Mouse (Mus musculus) ovary, postnatal 36 days (tissue): ENCODE measurements around the gene Olfr477.
"Not testable (repeated sequence)": the region's sequence is repeated elsewhere in the genome, so short reads cannot be mapped to it uniquely, and the experiment has no call there.

ENCODE experiments used
- DNase-seq: peaks from one replicate; pipeline ENCODE4 v3.0.0; 2022; ENCODE audit warnings: low spot score, mixed read lengths

Gene Olfr477

DNA sequence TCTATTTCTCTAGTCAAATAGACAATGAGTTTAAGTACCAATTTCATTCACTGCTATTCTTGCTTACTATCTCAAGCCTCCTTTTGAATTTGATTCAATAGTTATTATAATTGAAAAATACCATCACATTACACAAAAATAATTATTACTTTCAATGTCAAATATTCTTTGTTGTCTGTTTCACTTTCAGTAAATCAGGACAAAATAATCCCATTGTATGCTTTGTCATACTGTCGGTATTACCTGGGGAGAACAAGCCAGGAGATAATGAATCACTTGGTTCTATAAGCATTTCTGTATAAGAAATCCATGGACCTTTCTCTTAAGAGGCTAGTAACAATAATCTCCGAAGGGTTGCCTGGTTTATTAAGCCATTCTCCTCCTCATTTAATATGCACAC lies at the start of gene Olfr477:
Olfr477 (plus strand) TSS at position 301 of the 400 bp plus-strand sequence.
- DNase-seq = no peak

- not testable (repeated sequence) for DNase-seq
Observed at GRCm38 (mm10) chr7:107952539-107952938, 34.0 kb upstream of the Olfr477 start.

- no peak for DNase-seq
Observed at GRCm38 (mm10) chr7:107954343-107954742, 32.1 kb upstream of the Olfr477 start, which contains the start of gene Olfr474. TSS of gene Olfr474 (plus strand) at chr7:107954643.

DNA sequence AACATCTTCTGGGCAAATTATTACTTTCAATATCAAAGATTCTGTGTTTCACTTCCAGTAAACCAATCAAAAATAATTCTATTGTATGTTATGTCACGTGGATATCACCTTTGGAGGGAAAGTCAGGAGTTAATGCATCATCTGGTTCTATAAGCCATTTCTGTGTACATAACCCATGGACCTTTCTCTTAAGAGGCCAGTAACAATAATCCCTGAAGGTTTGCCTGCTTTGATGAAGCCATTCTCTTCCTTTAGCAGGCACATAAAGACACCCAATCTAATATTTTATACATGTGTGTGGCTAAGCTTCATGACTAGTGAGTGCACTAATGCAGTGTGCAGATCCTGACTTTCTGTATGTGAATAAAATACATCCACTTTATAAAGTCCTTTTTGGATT lies 22.0 kb upstream of the Olfr477 start, which contains the start of gene Olfr476:
Olfr476 (plus strand) TSS at position 301 of the 400 bp plus-strand sequence.
- DNase-seq = no peak

GRCm38 (mm10) chr7:108014256-108014655 lies 27.8 kb downstream of the Olfr477 start:
- not testable (repeated sequence) for DNase-seq

DNA sequence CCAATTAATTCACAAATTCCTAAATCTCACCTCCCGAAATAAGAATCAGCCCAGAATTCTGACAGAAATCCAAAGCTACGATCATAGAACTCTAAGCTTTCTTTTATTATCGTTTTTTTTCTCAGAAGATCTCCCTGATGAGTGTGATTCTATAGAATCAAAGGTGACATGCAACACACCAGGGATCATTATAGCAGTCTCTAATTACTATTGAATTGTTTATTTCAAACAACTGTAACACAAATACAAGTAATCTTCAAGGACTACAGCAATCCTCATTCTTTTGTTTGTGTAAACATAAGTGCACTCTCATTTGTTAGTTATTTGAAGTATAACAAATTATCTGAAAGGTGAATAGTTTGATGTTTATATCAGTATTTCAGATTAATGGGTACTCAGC lies 47.4 kb downstream of the Olfr477 start, which contains the start of gene Olfr478:
Olfr478 (minus strand) TSS at position 101 of the 400 bp plus-strand sequence.
- no peak for DNase-seq
